Mouse (Mus musculus) cerebellum, adult 2 months (tissue): ENCODE measurements at regions not wholly inside any gene's neighbourhood (a gene's known extent, or its start where the extent isn't known, plus 50 kb on each side); places are given as distances from the start of the nearest gene placed in this dataset.

Experiments
- CTCF ChIP-seq: fragments of 200-500 bp; IDR thresholded peaks from 2 replicates; pipeline ENCODE4 v1.5.1; 2011; ENCODE audit warnings: low read depth, mild to moderate bottlenecking, control low read depth, low read length, moderate library complexity, borderline replicate concordance; ENCODE audit not compliant: insufficient read depth
- POLR2A ChIP-seq: fragments of 200-500 bp; IDR thresholded peaks from 2 replicates; pipeline ENCODE4 v1.6.1; 2011; ENCODE audit warnings: low read length, control low read depth, borderline replicate concordance; ENCODE audit not compliant: insufficient read depth

- TF ChIP-seq CTCF (no peak), POLR2A (no peak)
Measured at GRCm38 (mm10) chr6:12177996-12178395, 270.4 kb downstream of the Phf14 start.
